Mouse (Mus musculus): ENCODE data around the gene Osbpl6. TPM values are rescaled to one million over a fixed set of nuclear protein-coding genes. Genes with fewer than 3 reads are reported as not detected.

Osbpl6 gene
- polyA plus RNA-seq, 1 experiment: 1.8 TPM

GRCm38 (mm10) chr2:76400178-76400577 is 6.1 kb upstream of the Osbpl6 start:
- H3K36me3 ChIP-seq (ENCODE audit: control insufficient read depth, insufficient read depth, low read length): no peaks in the 10 kb centered on the region
- TF ChIP-seq CTCF (IDR thresholded peaks at IDR 0.05; ENCODE audit: extremely low read depth, insufficient read depth, insufficient read length, insufficient replicate concordance) (no peak), POLR2A (IDR thresholded peaks at IDR 0.05; ENCODE audit: low read depth, low read length) (no peak)
- H3K27ac ChIP-seq (ENCODE audit: insufficient read depth, low read length): no peak overlapping the region
- H3K4me1 ChIP-seq (ENCODE audit: control insufficient read depth, insufficient read depth, insufficient read length): no peaks in the 10 kb centered on the region
- no peaks in the 10 kb centered on the region for H3K27me3 ChIP-seq (ENCODE audit: control insufficient read depth, insufficient read depth, low read length)
- no peak for DNase-seq (ENCODE audit: low read depth in 1 of 2, low spot score in 2 of 2)
- H3K4me3 ChIP-seq (ENCODE audit: extremely low read depth, insufficient read depth, insufficient read length): no peak overlapping the region

- Histone ChIP-seq H3K27ac (ENCODE audit: insufficient read depth, low read length) (no peak overlapping the region), H3K4me3 (ENCODE audit: extremely low read depth, insufficient read depth, insufficient read length) (no peak overlapping the region), H3K4me1 (ENCODE audit: control insufficient read depth, insufficient read depth, insufficient read length) (peaks cover 12% of the 10 kb centered on the region; the same call in 1 of the 2 replicates), H3K27me3 (ENCODE audit: control insufficient read depth, insufficient read depth, low read length) (peaks cover 17% of the 10 kb centered on the region), H3K36me3 (ENCODE audit: control insufficient read depth, insufficient read depth, low read length) (no peaks in the 10 kb centered on the region)
- WGBS: 10% methylated on average over 15 of the region's 15 CpGs
- DNase-seq (ENCODE audit: low read depth in 1 of 2, low spot score in 2 of 2): no peak
- TF ChIP-seq POLR2A (IDR thresholded peaks at IDR 0.05; ENCODE audit: low read depth, low read length): no peak
Observed at GRCm38 (mm10) chr2:76405596-76406150, 635 bp upstream of the Osbpl6 start.

- Histone ChIP-seq H3K27ac (ENCODE audit: insufficient read depth, low read length) (no peak overlapping the region), H3K4me3 (ENCODE audit: extremely low read depth, insufficient read depth, insufficient read length) (peak overlapping the region; percentile 55; the same call in 1 of the 2 replicates), H3K4me1 (ENCODE audit: control insufficient read depth, insufficient read depth, insufficient read length) (peaks cover 12% of the 10 kb centered on the region; the same call in 1 of the 2 replicates), H3K36me3 (ENCODE audit: control insufficient read depth, insufficient read depth, low read length) (no peaks in the 10 kb centered on the region), H3K27me3 (ENCODE audit: control insufficient read depth, insufficient read depth, low read length) (peaks cover 17% of the 10 kb centered on the region)
- peak in 1 of 2 experiments; percentile 6 for DNase-seq (ENCODE audit: low read depth in 1 of 2, low spot score in 2 of 2)
- WGBS: 2% methylated on average over 49 of the region's 49 CpGs
- TF ChIP-seq CTCF (IDR thresholded peaks at IDR 0.05; ENCODE audit: extremely low read depth, insufficient read depth, insufficient read length, insufficient replicate concordance) (no peak), POLR2A (IDR thresholded peaks at IDR 0.05; ENCODE audit: low read depth, low read length) (no peak)
Observed at GRCm38 (mm10) chr2:76406937-76407441, 681 bp downstream of the Osbpl6 start.

GRCm38 (mm10) chr2:76409526-76409925 is 3.2 kb downstream of the Osbpl6 start:
- no peak for DNase-seq (ENCODE audit: low read depth in 1 of 2, low spot score in 2 of 2)
- 85% methylated on average over 1 of the region's 1 CpGs for WGBS
- H3K27ac ChIP-seq (ENCODE audit: insufficient read depth, low read length): no peak overlapping the region
- no peak overlapping the region for H3K4me3 ChIP-seq (ENCODE audit: extremely low read depth, insufficient read depth, insufficient read length)
- H3K27me3 ChIP-seq (ENCODE audit: control insufficient read depth, insufficient read depth, low read length): peaks cover 17% of the 10 kb centered on the region
- no peaks in the 10 kb centered on the region for H3K36me3 ChIP-seq (ENCODE audit: control insufficient read depth, insufficient read depth, low read length)
- peaks cover 12% of the 10 kb centered on the region; the same call in 1 of the 2 replicates for H3K4me1 ChIP-seq (ENCODE audit: control insufficient read depth, insufficient read depth, insufficient read length)
- TF ChIP-seq POLR2A (IDR thresholded peaks at IDR 0.05; ENCODE audit: low read depth, low read length): no peak
- TF ChIP-seq CTCF (IDR thresholded peaks at IDR 0.05; ENCODE audit: extremely low read depth, insufficient read depth, insufficient read length, insufficient replicate concordance): no peak

- Histone ChIP-seq H3K4me1 (ENCODE audit: control insufficient read depth, insufficient read depth, insufficient read length) (peaks cover 12% of the 10 kb centered on the region; the same call in 1 of the 2 replicates), H3K27me3 (ENCODE audit: control insufficient read depth, insufficient read depth, low read length) (peaks cover 17% of the 10 kb centered on the region), H3K4me3 (ENCODE audit: extremely low read depth, insufficient read depth, insufficient read length) (no peak overlapping the region), H3K27ac (ENCODE audit: insufficient read depth, low read length) (no peak overlapping the region), H3K36me3 (ENCODE audit: control insufficient read depth, insufficient read depth, low read length) (no peaks in the 10 kb centered on the region)
- DNase-seq (ENCODE audit: low read depth in 1 of 2, low spot score in 2 of 2): no peak
- 91% methylated on average over 2 of the region's 2 CpGs for WGBS
- TF ChIP-seq CTCF (IDR thresholded peaks at IDR 0.05; ENCODE audit: extremely low read depth, insufficient read depth, insufficient read length, insufficient replicate concordance): no peak
- TF ChIP-seq POLR2A (IDR thresholded peaks at IDR 0.05; ENCODE audit: low read depth, low read length): no peak
Observed at GRCm38 (mm10) chr2:76409986-76410385, 3.7 kb downstream of the Osbpl6 start.

GRCm38 (mm10) chr2:76412924-76413323 is 6.6 kb downstream of the Osbpl6 start:
- H3K27ac ChIP-seq (ENCODE audit: insufficient read depth, low read length): no peak overlapping the region
- no peaks in the 10 kb centered on the region for H3K4me1 ChIP-seq (ENCODE audit: control insufficient read depth, insufficient read depth, insufficient read length)
- H3K4me3 ChIP-seq (ENCODE audit: extremely low read depth, insufficient read depth, insufficient read length): no peak overlapping the region
- WGBS: 77% methylated on average over 2 of the region's 2 CpGs
- no peaks in the 10 kb centered on the region; the same call in 1 of the 2 replicates for H3K27me3 ChIP-seq (ENCODE audit: control insufficient read depth, insufficient read depth, low read length)
- H3K36me3 ChIP-seq (ENCODE audit: control insufficient read depth, insufficient read depth, low read length): no peaks in the 10 kb centered on the region
- TF ChIP-seq POLR2A (IDR thresholded peaks at IDR 0.05; ENCODE audit: low read depth, low read length) (no peak), CTCF (IDR thresholded peaks at IDR 0.05; ENCODE audit: extremely low read depth, insufficient read depth, insufficient read length, insufficient replicate concordance) (no peak)
- no peak for DNase-seq (ENCODE audit: low read depth in 1 of 2, low spot score in 2 of 2)

- WGBS: 93% methylated on average over 14 of the region's 14 CpGs
- Histone ChIP-seq H3K36me3 (ENCODE audit: control insufficient read depth, insufficient read depth, low read length) (no peaks in the 10 kb centered on the region), H3K4me1 (ENCODE audit: control insufficient read depth, insufficient read depth, insufficient read length) (0 out of 2 replicates have a peak, but pooled peaks cover 2% of the 10 kb centered on the region), H3K27ac (ENCODE audit: insufficient read depth, low read length) (no peak overlapping the region), H3K27me3 (ENCODE audit: control insufficient read depth, insufficient read depth, low read length) (no peaks in the 10 kb centered on the region), H3K4me3 (ENCODE audit: extremely low read depth, insufficient read depth, insufficient read length) (no peak overlapping the region)
- TF ChIP-seq POLR2A (IDR thresholded peaks at IDR 0.05; ENCODE audit: low read depth, low read length): no peak
- no peak for TF ChIP-seq CTCF (IDR thresholded peaks at IDR 0.05; ENCODE audit: extremely low read depth, insufficient read depth, insufficient read length, insufficient replicate concordance)
- DNase-seq (ENCODE audit: low read depth in 1 of 2, low spot score in 2 of 2): no peak
Observed at GRCm38 (mm10) chr2:76417446-76418141, 11.3 kb downstream of the Osbpl6 start.

Data from spleen, adult 2 months (tissue).